Mouse (Mus musculus): ENCODE measurements around the gene Mtfp1. TPM values are rescaled to one million over a fixed set of nuclear protein-coding genes. Genes with fewer than 3 reads are reported as not detected.
"Not testable (repeated sequence)": the region's sequence is repeated elsewhere in the genome, so short reads cannot be mapped to it uniquely, and the experiment has no call there.

The Mtfp1 gene
- polyA plus RNA-seq, 1 experiment: 3.4 TPM

- DNase-seq (ENCODE audit: low spot score): no peak
These were observed 20.2 kb upstream of the Mtfp1 start for GRCm38 (mm10) chr11:4115407-4115806.

- not testable (repeated sequence) for DNase-seq (ENCODE audit: low spot score)
These were observed 19.3 kb upstream of the Mtfp1 start for GRCm38 (mm10) chr11:4114541-4114940.

- DNase-seq (ENCODE audit: low spot score): no peak
These were observed 18.7 kb upstream of the Mtfp1 start for GRCm38 (mm10) chr11:4113970-4114369.

GRCm38 (mm10) chr11:4113496-4113895 lies 18.3 kb upstream of the Mtfp1 start:
- no peak for DNase-seq (ENCODE audit: low spot score)

GRCm38 (mm10) chr11:4112861-4113260 lies 17.6 kb upstream of the Mtfp1 start:
- DNase-seq (ENCODE audit: low spot score): no peak

GRCm38 (mm10) chr11:4112033-4112432 lies 16.8 kb upstream of the Mtfp1 start:
- DNase-seq (ENCODE audit: low spot score): no peak

- DNase-seq (ENCODE audit: low spot score): no peak
These were observed 13.4 kb upstream of the Mtfp1 start for GRCm38 (mm10) chr11:4108691-4109090.

- not testable (repeated sequence) for DNase-seq (ENCODE audit: low spot score)
These were observed 12.7 kb upstream of the Mtfp1 start for GRCm38 (mm10) chr11:4107901-4108300.

- no peak for DNase-seq (ENCODE audit: low spot score)
These were observed 10.2 kb upstream of the Mtfp1 start for GRCm38 (mm10) chr11:4105444-4105843.

GRCm38 (mm10) chr11:4104989-4105388 lies 9.7 kb upstream of the Mtfp1 start:
- DNase-seq (ENCODE audit: low spot score): no peak

GRCm38 (mm10) chr11:4103522-4103921 lies 8.3 kb upstream of the Mtfp1 start:
- no peak for DNase-seq (ENCODE audit: low spot score)

- DNase-seq (ENCODE audit: low spot score): no peak
These were observed 6.6 kb upstream of the Mtfp1 start for GRCm38 (mm10) chr11:4101851-4102250.

GRCm38 (mm10) chr11:4099447-4099846 lies 4.2 kb upstream of the Mtfp1 start:
- no peak for DNase-seq (ENCODE audit: low spot score)

GRCm38 (mm10) chr11:4098816-4099215 lies 3.6 kb upstream of the Mtfp1 start:
- no peak for DNase-seq (ENCODE audit: low spot score)

GRCm38 (mm10) chr11:4098120-4098519 lies 2.9 kb upstream of the Mtfp1 start:
- DNase-seq (ENCODE audit: low spot score): no peak

- no peak for DNase-seq (ENCODE audit: low spot score)
These were observed 1.9 kb upstream of the Mtfp1 start for GRCm38 (mm10) chr11:4097091-4097621.

- DNase-seq (ENCODE audit: low spot score): peak; percentile 89
These were observed 1.1 kb upstream of the Mtfp1 start for GRCm38 (mm10) chr11:4096054-4096984.

GRCm38 (mm10) chr11:4094378-4095170 lies 671 bp downstream of the Mtfp1 start:
- no peak for DNase-seq (ENCODE audit: low spot score)

- DNase-seq (ENCODE audit: low spot score): no peak
These were observed 1.5 kb downstream of the Mtfp1 start for GRCm38 (mm10) chr11:4093459-4094377.

GRCm38 (mm10) chr11:4087267-4087666 lies 8.0 kb downstream of the Mtfp1 start:
- DNase-seq (ENCODE audit: low spot score): no peak

- no peak for DNase-seq (ENCODE audit: low spot score)
These were observed 9.0 kb downstream of the Mtfp1 start for GRCm38 (mm10) chr11:4086246-4086645.
